15 mouse cellular contexts compared by ENCODE assay signal in genomic region chr14:46734761-46735455, GRCm38 (mm10). TPM values are rescaled to one million over a fixed set of nuclear protein-coding genes. Genes with fewer than 3 reads are reported as not detected.
DNase-seq lines count a peak whose midpoint lies in the region; ATAC-seq and TF ChIP-seq lines count a peak whose summit lies in the region.
"Had no signal": no experiment of that assay in that cellular context is flagged by ENCODE, and none has a peak within 500 bp of the region (broad histone marks: within the 10 kb centered on the region; RNA-seq: fewer than 3 reads in every experiment).

No protein-coding gene starts in this region.

- ATAC-seq in activated CD4-positive, CD25-positive, alpha-beta regulatory T cell, adult 4 months = no peak
- ATAC-seq: Patski had no signal

- DNase-seq in gastrocnemius, adult 2 months = no peak
- no peak for DNase-seq in gastrocnemius, postnatal 10 days
- peak; percentile 58 for DNase-seq in kidney, adult 9 months
- no peak for DNase-seq in kidney, adult 18-20 months
- peak; percentile 15 for DNase-seq in lung, postnatal 36 days
- DNase-seq in lung, adult 18-20 months = no peak
- DNase-seq: adrenal gland, postnatal 36 days; cerebellum, adult 9-10 months; midbrain, embryonic 14.5 days; right cerebral cortex, postnatal 4 days; thymus, postnatal 36 days had no signal

- H3K27ac ChIP-seq in gastrocnemius, adult 2 months = peak overlapping the region; percentile 35; the same call in 1 of the 2 replicates
- H3K27ac ChIP-seq: forebrain, embryonic 12.5 days; kidney, postnatal 0 days had no signal

- H3K4me3 ChIP-seq in gastrocnemius, adult 2 months = peak overlapping the region; percentile 46
- H3K4me3 ChIP-seq: forebrain, embryonic 12.5 days had no signal

- no peak for TF ChIP-seq CTCF in gastrocnemius, adult 2 months (IDR thresholded peaks at IDR 0.05)

- intact Hi-C loops in gastrocnemius, adult 2 months (cut with DNase I) = no loop called here

RNA-seq across cellular contexts. Expression of gene Cdkn3, which starts 25.4 kb away (rescaled TPM):
- not detected for total RNA-seq in gastrocnemius, adult 2 months (2021)
- 1 to 10 TPM; 4.0 to 5.8 TPM for total RNA-seq in gastrocnemius, postnatal 10 days (2021)
- 10 to 100 TPM; 24.3 to 29.3 TPM for polyA plus RNA-seq in activated CD4-positive, CD25-positive, alpha-beta regulatory T cell, adult 4 months (2017; shearing (Covaris generic))

RNA-seq across cellular contexts. Expression of gene Cnih1, which starts 53.3 kb away (rescaled TPM):
- 10 to 100 TPM; 54.7 to 55.2 TPM for total RNA-seq in gastrocnemius, adult 2 months (2021)
- 10 to 100 TPM; 59.6 to 65.7 TPM for total RNA-seq in gastrocnemius, postnatal 10 days (2021)
- 10 to 100 TPM; 77.8 to 80.2 TPM for polyA plus RNA-seq in activated CD4-positive, CD25-positive, alpha-beta regulatory T cell, adult 4 months (2017; shearing (Covaris generic))

Comparison
In these comparisons a context has a peak if more than half of its experiments do, and no peak if none do; other contexts are left out.
1. DNase-seq: peak in kidney, adult 9 months (single experiment) and lung, postnatal 36 days (single experiment); none in gastrocnemius, adult 2 months (single experiment), gastrocnemius, postnatal 10 days (single experiment), kidney, adult 18-20 months (single experiment) and lung, adult 18-20 months (0 of 2).
2. RNA of gene Cdkn3, which starts 25.4 kb away (total RNA-seq): 4.0 to 5.8 TPM in gastrocnemius, postnatal 10 days; not detected in gastrocnemius, adult 2 months; every median in the first group is over 4 times any median in the second.